Mouse (Mus musculus) liver, embryonic 13.5 days (tissue): ENCODE data around the gene Neu1. TPM values are rescaled to one million over a fixed set of nuclear protein-coding genes. Genes with fewer than 3 reads are reported as not detected.
"Not testable (repeated sequence)": the region's sequence is repeated elsewhere in the genome, so short reads cannot be mapped to it uniquely, and the experiment has no call there.

Experiments
- ATAC-seq: fragments of 200-750 bp; cut with Nextera tagmentation; 2 replicates; pipeline ENCODE4 v1.8.0; 2017; ENCODE audit warnings: low read depth, mild to moderate bottlenecking, moderate number of reproducible peaks, moderate library complexity
- DNase-seq: peaks from one replicate; pipeline ENCODE4 v3.0.0; 2022
- H3K27ac ChIP-seq: fragments of 300-500 bp; sonication (generic); 2 replicates; pipeline ENCODE4 v1.5.1; 2015; ENCODE audit warnings: moderate library complexity, mild to moderate bottlenecking, inconsistent platforms
- H3K27me3 ChIP-seq: fragments of 300-500 bp; sonication (generic); 2 replicates; pipeline ENCODE4 v1.6.1; 2015; ENCODE audit warnings: mild to moderate bottlenecking, inconsistent platforms
- H3K36me3 ChIP-seq: fragments of 300-500 bp; sonication (generic); 2 replicates; pipeline ENCODE4 v1.6.1; 2015; ENCODE audit warnings: mild to moderate bottlenecking, inconsistent platforms
- H3K4me1 ChIP-seq: fragments of 300-500 bp; sonication (generic); replicated peaks from 2 replicates; pipeline ENCODE4 v1.6.1; 2015; ENCODE audit warnings: inconsistent platforms
- H3K4me2 ChIP-seq: fragments of 300-500 bp; sonication (generic); 2 replicates; pipeline ENCODE4 v1.6.1; 2015; ENCODE audit warnings: inconsistent platforms, mild to moderate bottlenecking, moderate library complexity
- H3K4me3 ChIP-seq: fragments of 300-500 bp; sonication (generic); replicated peaks from 2 replicates; pipeline ENCODE4 v1.5.1; 2015; ENCODE audit warnings: mild to moderate bottlenecking, inconsistent platforms
- H3K9ac ChIP-seq: fragments of 300-500 bp; sonication (generic); 2 replicates; pipeline ENCODE4 v1.6.1; 2015; ENCODE audit warnings: mild to moderate bottlenecking, inconsistent platforms
- H3K9me3 ChIP-seq: fragments of 300-500 bp; sonication (generic); replicated peaks from 2 replicates; pipeline ENCODE4 v1.6.1; 2016; ENCODE audit warnings: inconsistent platforms
- WGBS: fragments of 180-500 bp; shearing (Covaris S2); methylation state at CpG from one replicate; pipeline ENCODE4 v1.1.7; 2015; ENCODE audit not compliant: insufficient replicate concordance; 5-methylcytosine and 5-hydroxymethylcytosine counted together
- polyA plus RNA-seq: library from polyadenylated mRNA; unstranded; fragments of >200 nt; fragmentation: Nextera tagmentation; extraction: Ambion mirVana; gene quantifications from 2 replicates; pipeline ENCODE4 v1.2.1, GENCODE M21; 2015

Gene Neu1
- polyA plus RNA-seq, 1 experiment from 2014 or later, result 14.2 TPM

GRCm38 (mm10) chr17:34932287-34932686, 1.2 kb downstream of the Neu1 start:
- no peak overlapping the region for H3K27ac ChIP-seq

GRCm38 (mm10) chr17:34934031-34934430, 3.0 kb downstream of the Neu1 start:
- no peak for DNase-seq
- H3K9ac ChIP-seq, result no peak overlapping the region

More at GRCm38 (mm10) chr17:34932287-34932686, 1.2 kb downstream of the Neu1 start:
- DNase-seq, result no peak
- WGBS, result 61% methylated on average over 8 of the region's 8 CpGs
- Histone ChIP-seq H3K27me3 (no peaks in the 10 kb centered on the region), H3K9me3 (no peaks in the 10 kb centered on the region), H3K9ac (peak overlapping the region; percentile 82), H3K4me3 (peak overlapping the region; percentile 76), H3K36me3 (peaks cover 6% of the 10 kb centered on the region; the same call in 1 of the 2 replicates), H3K4me2 (peak overlapping the region; percentile 97), H3K4me1 (peaks cover 53% of the 10 kb centered on the region)
- ATAC-seq, result no peak

DNA sequence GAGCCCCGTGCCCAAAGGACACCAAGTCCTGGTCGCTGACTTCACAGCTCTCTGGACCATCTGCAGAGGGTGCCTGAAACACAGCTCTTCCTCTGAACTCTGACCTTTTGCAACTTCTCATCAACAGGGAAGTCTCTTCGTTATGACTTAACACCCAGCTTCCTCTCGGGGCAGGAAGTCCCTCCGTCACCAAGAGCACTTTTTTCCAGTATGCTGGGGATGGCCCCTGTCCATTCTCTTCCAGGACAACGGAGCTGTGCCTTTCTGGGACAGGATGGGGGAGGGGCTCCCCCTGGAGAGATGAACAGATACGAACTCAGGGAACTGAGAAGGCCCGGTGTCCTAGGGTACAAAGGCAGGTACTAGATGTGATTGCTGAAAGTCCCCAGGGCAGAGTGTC, 3.8 kb downstream of the Neu1 start:
- H3K4me3 ChIP-seq, result no peak overlapping the region
- 43% methylated on average over 8 of the region's 8 CpGs for WGBS
- H3K4me2 ChIP-seq, result no peak overlapping the region
- no peak overlapping the region for H3K9ac ChIP-seq
- H3K27me3 ChIP-seq, result no peaks in the 10 kb centered on the region
- H3K36me3 ChIP-seq, result peaks cover 6% of the 10 kb centered on the region; the same call in 1 of the 2 replicates
- ATAC-seq (no peak), DNase-seq (no peak)
- H3K27ac ChIP-seq, result no peak overlapping the region
- peaks cover 53% of the 10 kb centered on the region for H3K4me1 ChIP-seq
- no peaks in the 10 kb centered on the region for H3K9me3 ChIP-seq

More at GRCm38 (mm10) chr17:34934031-34934430, 3.0 kb downstream of the Neu1 start:
- ATAC-seq, result no peak
- H3K4me2 ChIP-seq, result peak overlapping the region; percentile 12; the same call in 1 of the 2 replicates
- no peak overlapping the region for H3K27ac ChIP-seq
- no peaks in the 10 kb centered on the region for H3K27me3 ChIP-seq
- peaks cover 53% of the 10 kb centered on the region for H3K4me1 ChIP-seq
- WGBS, result 79% methylated on average over 24 of the region's 24 CpGs
- no peak overlapping the region for H3K4me3 ChIP-seq
- H3K9me3 ChIP-seq, result no peaks in the 10 kb centered on the region
- peaks cover 6% of the 10 kb centered on the region; the same call in 1 of the 2 replicates for H3K36me3 ChIP-seq

- DNase-seq, result no peak
- WGBS, result 78% methylated on average over 6 of the region's 6 CpGs
- Histone ChIP-seq H3K27me3 (no peaks in the 10 kb centered on the region), H3K36me3 (peaks cover 3% of the 10 kb centered on the region; the same call in 1 of the 2 replicates), H3K27ac (no peak overlapping the region), H3K4me2 (no peak overlapping the region), H3K4me1 (peaks cover 46% of the 10 kb centered on the region), H3K9me3 (no peaks in the 10 kb centered on the region), H3K9ac (peak overlapping the region; percentile 22; the same call in 1 of the 2 replicates), H3K4me3 (no peak overlapping the region)
- ATAC-seq, result no peak
These were observed 7.0 kb downstream of the Neu1 start for GRCm38 (mm10) chr17:34937960-34938505.

GRCm38 (mm10) chr17:34941344-34942041, 10.4 kb downstream of the Neu1 start:
- DNase-seq, result no peak
- Histone ChIP-seq H3K9me3 (no peaks in the 10 kb centered on the region), H3K36me3 (no peaks in the 10 kb centered on the region), H3K27ac (peak overlapping the region; percentile 74), H3K4me2 (peak overlapping the region; percentile 70), H3K9ac (peak overlapping the region; percentile 57), H3K4me3 (peak overlapping the region; percentile 45), H3K4me1 (peaks cover 29% of the 10 kb centered on the region), H3K27me3 (no peaks in the 10 kb centered on the region)
- 9% methylated on average over 15 of the region's 15 CpGs for WGBS
- peak; percentile 56 for ATAC-seq

DNA sequence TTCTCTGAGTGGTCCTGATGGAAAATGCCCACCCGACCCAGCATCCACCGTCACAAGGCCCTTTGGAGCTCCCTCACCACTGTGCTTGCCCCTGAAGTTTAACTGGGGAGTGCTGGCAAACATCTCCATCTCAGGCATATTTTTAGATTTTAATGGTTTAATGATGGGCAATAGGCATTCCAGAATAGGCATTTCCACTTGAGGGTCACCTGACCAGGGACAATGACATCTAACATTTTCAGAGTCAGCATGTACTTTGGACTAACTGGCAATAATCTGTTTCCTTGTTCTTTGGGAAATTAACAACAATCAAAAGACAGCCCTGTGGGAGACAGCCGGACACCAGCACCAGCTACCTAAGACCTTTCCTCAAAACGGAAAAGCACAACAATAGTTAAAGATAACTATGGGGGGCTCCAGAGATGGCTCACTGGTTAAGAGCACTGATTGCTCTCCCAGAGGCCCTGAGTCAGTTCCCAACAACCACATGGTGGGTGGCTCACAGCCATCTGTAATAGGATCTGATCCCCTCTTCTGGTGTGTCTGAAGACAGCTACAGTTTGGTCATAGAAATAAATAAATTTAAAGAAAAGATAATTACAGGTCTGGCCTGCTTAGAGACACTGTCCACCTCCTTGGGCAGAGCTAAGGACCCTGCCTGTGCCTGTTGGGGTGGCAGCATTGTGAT, 12.2 kb downstream of the Neu1 start:
- DNase-seq (no peak), ATAC-seq (no peak)
- Histone ChIP-seq H3K4me1 (peaks cover 29% of the 10 kb centered on the region), H3K27me3 (no peaks in the 10 kb centered on the region), H3K4me2 (no peak overlapping the region), H3K4me3 (no peak overlapping the region), H3K9ac (no peak overlapping the region), H3K36me3 (no peaks in the 10 kb centered on the region), H3K9me3 (no peaks in the 10 kb centered on the region), H3K27ac (no peak overlapping the region)
- WGBS, result 82% methylated on average over 4 of the region's 4 CpGs

DNA sequence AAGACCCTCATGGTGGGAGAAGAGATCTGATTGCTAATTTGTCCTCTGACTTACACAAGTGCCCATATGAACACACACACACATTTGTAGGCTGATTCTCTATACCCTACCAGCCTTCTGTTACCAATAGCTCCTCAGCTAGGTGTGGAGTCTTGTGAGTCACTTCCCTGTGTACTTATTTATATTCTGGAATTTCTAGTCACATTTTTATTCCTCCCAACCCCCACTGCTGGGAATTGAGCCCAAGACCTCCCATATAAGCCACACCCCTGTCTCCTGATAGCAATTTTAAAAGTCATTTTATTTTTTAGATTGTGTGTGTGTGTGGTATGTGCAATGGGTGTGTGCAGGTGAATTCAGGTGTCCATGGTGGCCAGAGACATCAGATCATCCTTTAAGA, 13.3 kb downstream of the Neu1 start:
- H3K27me3 ChIP-seq, result no peaks in the 10 kb centered on the region
- H3K9me3 ChIP-seq, result no peaks in the 10 kb centered on the region
- no peak overlapping the region for H3K4me2 ChIP-seq
- H3K36me3 ChIP-seq, result peaks cover 1% of the 10 kb centered on the region
- no peak overlapping the region for H3K9ac ChIP-seq
- no peak overlapping the region for H3K4me3 ChIP-seq
- peaks cover 32% of the 10 kb centered on the region for H3K4me1 ChIP-seq
- H3K27ac ChIP-seq, result no peak overlapping the region
- ATAC-seq (no peak), DNase-seq (no peak)

DNA sequence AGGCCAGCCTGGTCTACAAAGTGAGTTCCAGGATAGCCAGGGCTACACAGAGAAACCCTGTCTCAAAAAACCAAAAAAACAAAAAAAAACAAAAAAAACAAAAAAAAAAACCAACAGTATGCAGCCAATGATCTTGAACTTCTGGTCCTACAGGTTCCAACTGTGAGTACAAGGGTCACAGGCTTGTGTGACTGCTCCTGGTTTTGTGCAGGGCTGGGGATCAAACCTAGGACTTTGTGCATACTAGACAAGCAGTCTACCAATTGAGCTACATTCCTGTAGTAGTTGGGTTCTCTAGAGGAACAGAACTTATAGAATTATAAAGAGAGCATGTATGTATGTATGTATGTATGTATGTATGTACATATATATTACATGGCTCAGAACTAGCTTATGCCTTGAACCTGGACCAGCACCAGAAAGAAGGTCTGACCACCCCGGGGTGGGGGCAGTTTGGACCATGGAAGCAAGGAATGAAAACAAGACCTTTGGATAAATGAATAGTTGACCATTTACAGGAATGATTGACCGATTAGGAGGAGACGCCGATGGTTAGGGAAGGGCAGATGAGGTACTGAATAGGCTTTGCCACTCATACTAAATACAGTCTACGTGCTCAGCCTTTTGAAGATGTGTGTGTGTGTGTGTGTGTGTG, 15.6 kb downstream of the Neu1 start:
- H3K9me3 ChIP-seq, result no peaks in the 10 kb centered on the region
- no peak for DNase-seq

GRCm38 (mm10) chr17:34947606-34948005, 16.6 kb downstream of the Neu1 start:
- H3K27me3 ChIP-seq, result no peaks in the 10 kb centered on the region
- ATAC-seq (no peak), DNase-seq (no peak)
- 27% methylated on average over 8 of the region's 8 CpGs for WGBS
- H3K9ac ChIP-seq, result no peak overlapping the region
- H3K36me3 ChIP-seq, result peaks cover 23% of the 10 kb centered on the region
- H3K27ac ChIP-seq, result no peak overlapping the region
- no peaks in the 10 kb centered on the region for H3K9me3 ChIP-seq
- H3K4me2 ChIP-seq, result no peak overlapping the region
- H3K4me1 ChIP-seq, result peaks cover 38% of the 10 kb centered on the region
- no peak overlapping the region for H3K4me3 ChIP-seq

More for the DNA sequence above, 15.6 kb downstream of the Neu1 start:
- Histone ChIP-seq H3K9ac (no peak overlapping the region), H3K36me3 (peaks cover 23% of the 10 kb centered on the region), H3K4me1 (peaks cover 41% of the 10 kb centered on the region), H3K4me3 (no peak overlapping the region), H3K27me3 (no peaks in the 10 kb centered on the region), H3K4me2 (no peak overlapping the region), H3K27ac (no peak overlapping the region)
- WGBS, result 75% methylated on average over 5 of the region's 5 CpGs
- no peak for ATAC-seq

- peaks cover 38% of the 10 kb centered on the region for H3K4me1 ChIP-seq
- not testable (repeated sequence) for H3K9me3 ChIP-seq
- WGBS, result 36% methylated on average over 9 of the region's 9 CpGs
These were observed 17.9 kb downstream of the Neu1 start for GRCm38 (mm10) chr17:34948721-34949552.

More at GRCm38 (mm10) chr17:34948721-34949552, 17.9 kb downstream of the Neu1 start:
- peak; percentile 19; the same call in 1 of the 2 replicates for ATAC-seq
- not testable (repeated sequence) for H3K4me3 ChIP-seq, DNase-seq, H3K4me2 ChIP-seq, H3K27me3 ChIP-seq
- peaks cover 23% of the 10 kb centered on the region for H3K36me3 ChIP-seq
- H3K27ac ChIP-seq, result peak overlapping the region; percentile 96
- 0 out of 2 replicates have a peak overlapping the region, but pooled peaks have one; percentile 97 for H3K9ac ChIP-seq
